Mouse (Mus musculus) gastrocnemius, adult 2 months (tissue): Measurements from ENCODE around the gene Piezo1. TPM values are rescaled to one million over a fixed set of nuclear protein-coding genes. Genes with fewer than 3 reads are reported as not detected.

Experiments used
- DNase-seq: peaks from one replicate; pipeline ENCODE4 v3.0.0; 2022
- H3K27ac ChIP-seq: fragments of 200-600 bp; 2 replicates; pipeline ENCODE4 v1.8.1; 2022; ENCODE audit warnings: mild to moderate bottlenecking
- H3K4me3 ChIP-seq: fragments of 200-600 bp; 2 replicates; pipeline ENCODE4 v1.8.1; 2022; ENCODE audit warnings: mild to moderate bottlenecking, moderate library complexity
- CTCF ChIP-seq: fragments of 200-600 bp; IDR thresholded peaks from 2 replicates; pipeline ENCODE4 v1.8.1; 2022; ENCODE audit warnings: antibody characterized with exemption, mild to moderate bottlenecking, moderate library complexity
- intact Hi-C: fragments of 180-260 bp; cut with DNase I; formaldehyde crosslinking; loops from one replicate; pipeline ENCODE4 v1.15.1; 2025
- long read RNA-seq, 2 experiments: library from polyadenylated mRNA; stranded (forward); transcript quantifications; one replicate each; pipeline ENCODE4 v2.0.0; 2021
- total RNA-seq, 2 experiments: library from RNA; stranded (reverse); gene quantifications; 2 replicates each; pipeline ENCODE4 v1.2.3; 2021

Piezo1 gene
- 10 to 100 TPM; 11.3 to 25.5 TPM for total RNA-seq
- long read RNA-seq, experiment 1, full-length matches to known transcripts, result 3 of 5 reads
- long read RNA-seq, experiment 1, partial matches to known transcripts, result 2 of 5 reads
- long read RNA-seq, experiment 1, other reads (novel, unspliced or antisense), result 0 of 5 reads
- long read RNA-seq, experiment 2, full-length matches to known transcripts, result 1 of 7 reads
- long read RNA-seq, experiment 2, partial matches to known transcripts, result 4 of 7 reads
- long read RNA-seq, experiment 2, other reads (novel, unspliced or antisense), result 2 of 7 reads

- Histone ChIP-seq H3K27ac (peak within 1 kb of the TSS; percentile 95), H3K4me3 (peak within 1 kb of the TSS; percentile 95)
- no peak; the same call in 1 of the 2 replicates for TF ChIP-seq CTCF
- DNase-seq, result peak; percentile 95
- intact Hi-C loops, result loop anchor here (1.0 kb wide), 1 partner anchor 50 kb away; no protein-coding TSS in a partner anchor
Observed at GRCm38 (mm10) chr8:122551265-122552051, at the start of gene Piezo1. Gene Piezo1 (minus strand): TSS chr8:122551329.

GRCm38 (mm10) chr8:122600666-122601065, 49.5 kb upstream of the Piezo1 start:
- TF ChIP-seq CTCF, result no peak
- intact Hi-C loops, result no loop called here

GRCm38 (mm10) chr8:122596031-122596430, 44.9 kb upstream of the Piezo1 start:
- Histone ChIP-seq H3K4me3 (no peak overlapping the region), H3K27ac (no peak overlapping the region)
- no peak for DNase-seq
- intact Hi-C loops, result loop anchor here (10.0 kb wide), 1 partner anchor 479 kb away; no protein-coding TSS in a partner anchor
- no peak for TF ChIP-seq CTCF

More at GRCm38 (mm10) chr8:122600666-122601065, 49.5 kb upstream of the Piezo1 start:
- no peak for DNase-seq
- H3K27ac ChIP-seq, result no peak overlapping the region
- H3K4me3 ChIP-seq, result no peak overlapping the region

GRCm38 (mm10) chr8:122593783-122594507, 42.8 kb upstream of the Piezo1 start:
- TF ChIP-seq CTCF, result no peak
- intact Hi-C loops, result loop anchor here (10.0 kb wide), 1 partner anchor 481 kb away; no protein-coding TSS in a partner anchor
- H3K27ac ChIP-seq, result no peak overlapping the region
- no peak for DNase-seq
- H3K4me3 ChIP-seq, result no peak overlapping the region

- intact Hi-C loops, result loop anchor here (10.0 kb wide), 1 partner anchor 482 kb away; no protein-coding TSS in a partner anchor
- Histone ChIP-seq H3K4me3 (no peak overlapping the region), H3K27ac (no peak overlapping the region)
- DNase-seq, result no peak
- no peak for TF ChIP-seq CTCF
Observed at GRCm38 (mm10) chr8:122593240-122593639, 42.1 kb upstream of the Piezo1 start.

GRCm38 (mm10) chr8:122586749-122587148, 35.6 kb upstream of the Piezo1 start:
- H3K4me3 ChIP-seq, result no peak overlapping the region
- intact Hi-C loops, result no loop called here
- no peak for TF ChIP-seq CTCF
- no peak for DNase-seq
- H3K27ac ChIP-seq, result no peak overlapping the region

- intact Hi-C loops, result no loop called here
- no peak for TF ChIP-seq CTCF
- no peak overlapping the region for H3K4me3 ChIP-seq
- DNase-seq, result no peak
- H3K27ac ChIP-seq, result no peak overlapping the region
Observed at GRCm38 (mm10) chr8:122586171-122586570, 35.0 kb upstream of the Piezo1 start.

- Histone ChIP-seq H3K4me3 (no peak overlapping the region), H3K27ac (no peak overlapping the region)
- TF ChIP-seq CTCF, result no peak
- intact Hi-C loops, result no loop called here
- no peak for DNase-seq
Observed at GRCm38 (mm10) chr8:122585411-122585891, 34.3 kb upstream of the Piezo1 start.

- DNase-seq, result no peak
- intact Hi-C loops, result no loop called here
- Histone ChIP-seq H3K27ac (no peak overlapping the region), H3K4me3 (no peak overlapping the region)
- no peak for TF ChIP-seq CTCF
Observed at GRCm38 (mm10) chr8:122584981-122585380, 33.9 kb upstream of the Piezo1 start.

- DNase-seq, result no peak
- TF ChIP-seq CTCF, result no peak
- no peak overlapping the region for H3K27ac ChIP-seq
- no peak overlapping the region for H3K4me3 ChIP-seq
- intact Hi-C loops, result no loop called here
Observed at GRCm38 (mm10) chr8:122580926-122581325, 29.8 kb upstream of the Piezo1 start.

- intact Hi-C loops, result no loop called here
- Histone ChIP-seq H3K27ac (no peak overlapping the region), H3K4me3 (no peak overlapping the region)
- no peak for DNase-seq
- TF ChIP-seq CTCF, result no peak
Observed at GRCm38 (mm10) chr8:122579196-122579595, 28.1 kb upstream of the Piezo1 start.

- TF ChIP-seq CTCF, result no peak
- Histone ChIP-seq H3K4me3 (peak overlapping the region; percentile 95), H3K27ac (peak overlapping the region; percentile 90)
- intact Hi-C loops, result no loop called here
- no peak for DNase-seq
Observed at GRCm38 (mm10) chr8:122577116-122577515, 26.0 kb upstream of the Piezo1 start.
